Mouse (Mus musculus) myocyte (in vitro differentiated cells): ENCODE results near the gene Fanci. TPM values are rescaled to one million over a fixed set of nuclear protein-coding genes. Genes with fewer than 3 reads are reported as not detected.

ENCODE experiments used
- H3K27me3 ChIP-seq: one replicate; pipeline ENCODE4 v1.6.1; 2011; ENCODE audit not compliant: control insufficient read depth, insufficient read depth, insufficient read length
- H3K36me3 ChIP-seq: one replicate; pipeline ENCODE4 v1.6.1; 2011; ENCODE audit not compliant: control insufficient read depth, insufficient read depth
- H3K4me2 ChIP-seq: one replicate; pipeline ENCODE4 v1.6.1; 2011; ENCODE audit warnings: low read depth, control low read depth
- H3K4me3 ChIP-seq: one replicate; pipeline ENCODE4 v1.5.1; 2011; ENCODE audit warnings: mild to moderate bottlenecking, control low read depth, moderate library complexity
- H3K79me2 ChIP-seq: one replicate; pipeline ENCODE4 v1.6.1; 2011; ENCODE audit not compliant: control insufficient read depth, insufficient read depth
- H3ac ChIP-seq: one replicate; pipeline ENCODE4 v1.6.1; 2011; ENCODE audit not compliant: control insufficient read depth, insufficient read length
- CEBPB ChIP-seq: IDR thresholded peaks from 2 replicates; pipeline ENCODE4 v1.6.1; 2011; ENCODE audit warnings: mild to moderate bottlenecking, moderate library complexity; ENCODE audit not compliant: poor library complexity, insufficient read depth, severe bottlenecking
- E2F4 ChIP-seq: IDR thresholded peaks from one replicate; pipeline ENCODE4 v1.6.1; 2011; ENCODE audit warnings: mild to moderate bottlenecking, control low read depth, moderate library complexity; ENCODE audit not compliant: insufficient read depth
- MAX ChIP-seq: IDR thresholded peaks from one replicate; pipeline ENCODE4 v1.6.1; 2011; ENCODE audit warnings: low read depth, mild to moderate bottlenecking, control low read depth
- MYOD1 ChIP-seq, 3 experiments: IDR thresholded peaks; one replicate each; pipeline ENCODE4 v1.6.1; 2011; ENCODE audit warnings: control low read depth in 2 of 3, low read depth in 2 of 3, mild to moderate bottlenecking in 2 of 3, moderate library complexity in 1 of 3; ENCODE audit not compliant: insufficient read length in 2 of 3, control insufficient read depth in 1 of 3
- MYOG ChIP-seq, 3 experiments: IDR thresholded peaks; one replicate each; pipeline ENCODE4 v1.6.1; 2011; ENCODE audit warnings: control low read depth in 2 of 3, low read depth in 2 of 3, mild to moderate bottlenecking in 2 of 3; ENCODE audit not compliant: insufficient read length in 2 of 3, control insufficient read depth in 1 of 3, insufficient read depth in 1 of 3
- POLR2A ChIP-seq: IDR thresholded peaks from one replicate; pipeline ENCODE4 v1.6.1; 2011; ENCODE audit warnings: low read depth, mild to moderate bottlenecking, control low read depth, moderate library complexity; ENCODE audit not compliant: insufficient read length
- POLR2AphosphoS2 ChIP-seq: IDR thresholded peaks from one replicate; pipeline ENCODE4 v1.6.1; 2011; ENCODE audit warnings: low read depth, control low read depth; ENCODE audit not compliant: insufficient read length
- REST ChIP-seq: IDR thresholded peaks from one replicate; pipeline ENCODE4 v1.6.1; 2011; ENCODE audit warnings: mild to moderate bottlenecking, control low read depth, moderate library complexity; ENCODE audit not compliant: insufficient read depth, insufficient read length
- SRF ChIP-seq: IDR thresholded peaks from one replicate; pipeline ENCODE4 v1.6.1; 2011; ENCODE audit warnings: low read depth; ENCODE audit not compliant: control insufficient read depth, insufficient read length
- TCF12 ChIP-seq: IDR thresholded peaks from one replicate; pipeline ENCODE4 v1.6.1; 2011; ENCODE audit warnings: mild to moderate bottlenecking, control low read depth; ENCODE audit not compliant: poor library complexity, insufficient read depth, severe bottlenecking
- TCF3 ChIP-seq: IDR thresholded peaks from one replicate; pipeline ENCODE4 v1.6.1; 2011; ENCODE audit warnings: low read depth, control low read depth; ENCODE audit not compliant: insufficient read length
- USF1 ChIP-seq: IDR thresholded peaks from one replicate; pipeline ENCODE4 v1.6.1; 2011; ENCODE audit warnings: low read depth, mild to moderate bottlenecking, control low read depth, moderate library complexity
- polyA plus RNA-seq: library from polyadenylated mRNA; unstranded; fragments of >200 nt; fragmentation: generic; extraction: Trizol; gene quantifications from one replicate; pipeline ENCODE4 v1.2.1, GENCODE M21; 2012; ENCODE audit warnings: missing spikeins

Gene Fanci
- polyA plus RNA-seq, 1 experiment = 1.6 TPM

GRCm38 (mm10) chr7:79386422-79387133 is 5.2 kb upstream of the Fanci start, which contains the start of gene Rlbp1:
Rlbp1 (minus strand) TSS chr7:79387048.
- H3K4me2 ChIP-seq = no peak within 1 kb of the TSS
- peaks cover 27% of the 10 kb centered on the region for H3K27me3 ChIP-seq
- no peaks in the 10 kb centered on the region for H3K79me2 ChIP-seq
- H3K4me3 ChIP-seq = no peak within 1 kb of the TSS
- TF ChIP-seq SRF = no peak
- no peak within 1 kb of the TSS for H3ac ChIP-seq
- H3K36me3 ChIP-seq = no peaks in the 10 kb centered on the region

GRCm38 (mm10) chr7:79387140-79387539 is 4.6 kb upstream of the Fanci start:
- Histone ChIP-seq H3ac (no peak overlapping the region), H3K4me2 (no peak overlapping the region), H3K4me3 (no peak overlapping the region), H3K79me2 (no peaks in the 10 kb centered on the region), H3K36me3 (no peaks in the 10 kb centered on the region), H3K27me3 (peaks cover 22% of the 10 kb centered on the region)
- no peak for TF ChIP-seq TCF3
- TF ChIP-seq CEBPB = no peak
- no peak for TF ChIP-seq MAX
- TF ChIP-seq TCF12 = no peak
- no peak for TF ChIP-seq SRF
- no peak for TF ChIP-seq MYOD1 (IDR thresholded peaks at IDR 0.05; ENCODE audit: control insufficient read depth in 1 of 3, insufficient read length in 2 of 3, low read depth in 2 of 3)
- no peak for TF ChIP-seq MYOG (IDR thresholded peaks at IDR 0.05; ENCODE audit: control insufficient read depth in 1 of 3, insufficient read depth in 1 of 3, insufficient read length in 2 of 3, low read depth in 2 of 3)
- TF ChIP-seq E2F4 = no peak
- no peak for TF ChIP-seq REST
- TF ChIP-seq POLR2A = no peak
- TF ChIP-seq POLR2AphosphoS2 = no peak
- TF ChIP-seq USF1 = no peak

- H3K36me3 ChIP-seq = no peaks in the 10 kb centered on the region
- no peaks in the 10 kb centered on the region for H3K79me2 ChIP-seq
- H3K4me3 ChIP-seq = no peak overlapping the region
- no peak overlapping the region for H3K4me2 ChIP-seq
- TF ChIP-seq MYOG (IDR thresholded peaks at IDR 0.05; ENCODE audit: control insufficient read depth in 1 of 3, insufficient read depth in 1 of 3, insufficient read length in 2 of 3, low read depth in 2 of 3) (no peak), MAX (no peak), MYOD1 (IDR thresholded peaks at IDR 0.05; ENCODE audit: control insufficient read depth in 1 of 3, insufficient read length in 2 of 3, low read depth in 2 of 3) (no peak), TCF3 (no peak), USF1 (no peak), POLR2AphosphoS2 (no peak), TCF12 (no peak), CEBPB (no peak), SRF (no peak), POLR2A (no peak), REST (no peak), E2F4 (no peak)
- peaks cover 18% of the 10 kb centered on the region for H3K27me3 ChIP-seq
- H3ac ChIP-seq = no peak overlapping the region
Measured at GRCm38 (mm10) chr7:79387991-79388390, 3.7 kb upstream of the Fanci start.

GRCm38 (mm10) chr7:79388671-79389206 is 3.0 kb upstream of the Fanci start:
- Histone ChIP-seq H3K27me3 (peaks cover 11% of the 10 kb centered on the region), H3ac (no peak overlapping the region), H3K4me3 (no peak overlapping the region), H3K36me3 (no peaks in the 10 kb centered on the region), H3K79me2 (no peaks in the 10 kb centered on the region), H3K4me2 (no peak overlapping the region)
- TF ChIP-seq POLR2AphosphoS2 (no peak), REST (no peak), POLR2A (no peak), MYOD1 (IDR thresholded peaks at IDR 0.05; ENCODE audit: control insufficient read depth in 1 of 3, insufficient read length in 2 of 3, low read depth in 2 of 3) (no peak), SRF (no peak), TCF3 (no peak), CEBPB (no peak), TCF12 (no peak), E2F4 (no peak), USF1 (no peak)

- TF ChIP-seq USF1 (no peak), REST (no peak), TCF3 (no peak), CEBPB (no peak), SRF (no peak), E2F4 (no peak), TCF12 (no peak), POLR2AphosphoS2 (no peak)
- Histone ChIP-seq H3K4me3 (no peak overlapping the region), H3K36me3 (no peaks in the 10 kb centered on the region), H3K79me2 (no peaks in the 10 kb centered on the region), H3K27me3 (peaks cover 8% of the 10 kb centered on the region), H3K4me2 (no peak overlapping the region), H3ac (no peak overlapping the region)
Measured at GRCm38 (mm10) chr7:79390141-79390708, 1.5 kb upstream of the Fanci start.
